Mouse (Mus musculus): Measurements from ENCODE around the gene Caml. TPM values are rescaled to one million over a fixed set of nuclear protein-coding genes. Genes with fewer than 3 reads are reported as not detected.
"Not testable (repeated sequence)": the region's sequence is repeated elsewhere in the genome, so short reads cannot be mapped to it uniquely, and the experiment has no call there.

Caml gene
- polyA plus RNA-seq (2014; fragmentation: Nextera tagmentation; extraction: Ambion mirVana) = 54.9 and 55.8 TPM in 2 replicates

DNA sequence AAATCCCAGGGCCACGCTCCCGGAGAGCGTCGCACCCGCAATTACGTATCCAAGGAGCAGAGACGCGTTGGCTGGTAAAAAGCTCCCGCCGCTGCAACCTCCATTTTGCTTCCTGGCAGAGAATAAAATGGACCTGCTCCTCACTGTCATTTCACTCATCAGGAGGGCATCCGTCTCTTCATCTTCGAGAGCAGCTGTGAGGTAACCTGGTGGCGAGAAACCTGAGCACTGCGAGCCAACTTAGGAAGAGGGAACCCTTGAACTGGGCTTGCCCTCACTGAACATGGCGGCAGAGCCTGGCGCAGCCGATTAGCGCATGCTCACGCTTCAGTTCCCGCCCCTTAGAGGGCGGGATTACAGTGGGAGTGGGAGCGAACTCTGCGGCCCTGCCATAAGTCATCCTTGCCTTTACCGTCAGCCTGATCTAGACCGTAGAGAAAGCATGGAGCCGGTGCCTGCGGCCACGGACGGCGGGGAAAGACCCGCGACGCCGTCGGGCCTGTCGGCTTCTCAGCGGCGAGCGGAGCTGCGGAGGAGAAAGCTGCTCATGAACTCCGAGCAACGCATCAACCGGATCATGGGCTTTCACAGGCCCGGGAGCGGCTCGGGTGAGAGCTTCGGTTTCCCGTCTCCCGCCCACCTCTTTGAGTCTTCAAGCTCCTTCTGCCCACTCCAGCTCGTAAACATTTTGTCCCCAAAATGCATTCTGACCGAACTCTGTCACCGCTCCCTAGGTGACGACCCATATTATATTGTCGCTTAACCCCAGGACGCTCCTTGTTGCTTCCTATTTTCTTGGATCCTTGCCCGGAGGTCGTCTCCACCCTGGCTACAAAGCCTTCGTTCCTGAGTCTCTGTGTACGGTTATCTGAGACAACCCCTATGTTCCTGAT lies at the start of gene Caml:
TSS of gene Caml (plus strand) at position 357 of the 893 bp plus-strand sequence.
- H3K36me3 ChIP-seq (ENCODE audit: insufficient read depth) = peaks cover 20% of the 10 kb centered on the region; the same call in 1 of the 2 replicates
- no peak for TF ChIP-seq CTCF (IDR thresholded peaks at IDR 0.05; ENCODE audit: low read depth)
- H3K4me1 ChIP-seq (ENCODE audit: insufficient read depth) = peaks cover 3% of the 10 kb centered on the region; the same call in 1 of the 2 replicates
- H3K9ac ChIP-seq = peak within 1 kb of the TSS; percentile 78
- peak within 1 kb of the TSS; percentile 91 for H3K4me2 ChIP-seq
- H3K27ac ChIP-seq (ENCODE audit: low read depth) = peak within 1 kb of the TSS; percentile 88
- WGBS = under 1% methylated on average over 59 of the region's 59 CpGs
- no peaks in the 10 kb centered on the region for H3K27me3 ChIP-seq (ENCODE audit: insufficient read depth, low read length)
- DNase-seq (peak; percentile 98), ATAC-seq (ENCODE audit: insufficient read depth) (peak; percentile 100)
- H3K9me3 ChIP-seq (ENCODE audit: low read depth, low read length) = no peaks in the 10 kb centered on the region
- H3K4me3 ChIP-seq (ENCODE audit: low read depth, low read length) = peak within 1 kb of the TSS; percentile 85

DNA sequence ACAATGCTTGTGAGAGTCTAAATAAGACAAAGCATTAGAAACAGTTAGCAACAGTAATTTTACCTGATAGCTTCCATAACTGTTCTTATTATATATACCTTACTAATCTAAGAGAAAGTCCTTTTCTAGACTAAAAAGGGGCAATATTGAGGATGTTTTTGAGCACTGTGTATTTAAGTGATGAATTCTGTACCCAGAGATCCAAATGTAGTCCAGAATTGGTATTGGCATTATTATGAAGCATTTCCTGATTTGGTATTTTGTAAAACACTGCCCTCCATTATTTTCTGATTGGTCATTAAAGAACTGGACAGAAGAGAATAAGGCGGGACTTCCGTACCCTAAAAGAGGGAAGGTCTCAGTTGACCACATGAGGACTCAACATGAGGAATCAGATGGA lies 49.4 kb upstream of the Caml start, which contains the start of gene Tmed9:
TSS of gene Tmed9 (plus strand) at position 301 of the 400 bp plus-strand sequence.
- no peak for TF ChIP-seq CTCF (IDR thresholded peaks at IDR 0.05; ENCODE audit: low read depth)

DNA sequence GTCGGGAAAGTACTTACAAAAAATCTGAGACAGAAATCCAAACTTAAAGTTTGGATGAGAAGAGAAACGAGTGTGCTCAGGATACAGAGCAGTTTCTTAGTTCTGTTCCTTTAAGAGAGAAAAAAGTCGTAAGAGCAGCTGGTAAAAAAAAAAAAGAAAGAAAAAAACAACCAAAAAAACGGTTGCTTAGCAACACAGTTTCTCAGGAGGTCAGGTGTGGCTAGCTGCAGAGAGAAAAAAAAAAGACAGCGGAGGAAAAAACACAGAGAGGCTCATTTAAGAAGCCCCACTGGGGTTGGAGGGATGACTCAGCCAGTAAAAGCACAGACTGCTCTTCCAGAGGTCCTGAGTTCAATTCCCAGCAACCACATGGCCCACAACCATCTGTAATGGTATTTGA lies 48.5 kb upstream of the Caml start:
- H3K4me2 ChIP-seq = no peak overlapping the region
- no peak overlapping the region for H3K27ac ChIP-seq (ENCODE audit: low read depth)
- H3K9me3 ChIP-seq (ENCODE audit: low read depth, low read length) = no peaks in the 10 kb centered on the region
- no peak overlapping the region for H3K9ac ChIP-seq
- peaks cover 5% of the 10 kb centered on the region for H3K4me1 ChIP-seq (ENCODE audit: insufficient read depth)
- no peak for DNase-seq
- H3K36me3 ChIP-seq (ENCODE audit: insufficient read depth) = 0 out of 2 replicates have a peak, but pooled peaks cover 3% of the 10 kb centered on the region
- TF ChIP-seq CTCF (IDR thresholded peaks at IDR 0.05; ENCODE audit: low read depth) = no peak
- 68% methylated on average over 5 of the region's 5 CpGs for WGBS
- ATAC-seq (ENCODE audit: insufficient read depth) = no peak
- H3K4me3 ChIP-seq (ENCODE audit: low read depth, low read length) = no peak overlapping the region
- no peaks in the 10 kb centered on the region for H3K27me3 ChIP-seq (ENCODE audit: insufficient read depth, low read length)

More for the DNA sequence above, 49.4 kb upstream of the Caml start, which contains the start of gene Tmed9:
- DNase-seq (no peak), ATAC-seq (ENCODE audit: insufficient read depth) (no peak)
- 94% methylated on average over 2 of the region's 2 CpGs for WGBS
- Histone ChIP-seq H3K4me1 (ENCODE audit: insufficient read depth) (peaks cover 7% of the 10 kb centered on the region), H3K27ac (ENCODE audit: low read depth) (no peak within 1 kb of the TSS), H3K36me3 (ENCODE audit: insufficient read depth) (0 out of 2 replicates have a peak, but pooled peaks cover 9% of the 10 kb centered on the region), H3K4me3 (ENCODE audit: low read depth, low read length) (no peak within 1 kb of the TSS), H3K27me3 (ENCODE audit: insufficient read depth, low read length) (no peaks in the 10 kb centered on the region), H3K9me3 (ENCODE audit: low read depth, low read length) (no peaks in the 10 kb centered on the region), H3K9ac (no peak within 1 kb of the TSS), H3K4me2 (no peak within 1 kb of the TSS)

DNA sequence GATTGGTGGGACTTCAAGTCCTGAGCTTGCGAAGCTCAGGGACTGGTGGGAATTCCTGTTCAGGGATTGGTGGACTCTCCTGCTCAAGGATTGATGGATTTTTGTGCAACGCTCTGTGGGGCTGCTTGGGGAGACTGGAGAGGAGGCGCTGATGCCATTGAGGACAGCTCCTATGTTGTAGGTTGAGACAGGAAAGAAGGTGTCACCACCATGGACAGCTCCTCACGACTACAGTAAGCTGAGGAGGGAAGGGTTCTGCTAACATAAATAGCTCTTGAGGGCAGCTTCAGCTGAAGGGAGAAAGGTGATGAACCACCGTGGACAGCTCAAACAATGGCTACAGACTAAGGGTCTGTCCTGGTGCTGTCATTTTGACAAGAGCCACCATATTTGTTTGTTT lies 46.9 kb upstream of the Caml start:
- Histone ChIP-seq H3K36me3 (ENCODE audit: insufficient read depth) (no peaks in the 10 kb centered on the region), H3K4me1 (ENCODE audit: insufficient read depth) (0 out of 2 replicates have a peak, but pooled peaks cover 3% of the 10 kb centered on the region), H3K27me3 (ENCODE audit: insufficient read depth, low read length) (no peaks in the 10 kb centered on the region), H3K9me3 (ENCODE audit: low read depth, low read length) (no peaks in the 10 kb centered on the region), H3K9ac (no peak overlapping the region), H3K4me2 (no peak overlapping the region), H3K4me3 (ENCODE audit: low read depth, low read length) (no peak overlapping the region), H3K27ac (ENCODE audit: low read depth) (no peak overlapping the region)
- DNase-seq (peak; percentile 44), ATAC-seq (ENCODE audit: insufficient read depth) (no peak)
- no peak for TF ChIP-seq CTCF (IDR thresholded peaks at IDR 0.05; ENCODE audit: low read depth)
- 46% methylated on average over 5 of the region's 5 CpGs for WGBS

DNA sequence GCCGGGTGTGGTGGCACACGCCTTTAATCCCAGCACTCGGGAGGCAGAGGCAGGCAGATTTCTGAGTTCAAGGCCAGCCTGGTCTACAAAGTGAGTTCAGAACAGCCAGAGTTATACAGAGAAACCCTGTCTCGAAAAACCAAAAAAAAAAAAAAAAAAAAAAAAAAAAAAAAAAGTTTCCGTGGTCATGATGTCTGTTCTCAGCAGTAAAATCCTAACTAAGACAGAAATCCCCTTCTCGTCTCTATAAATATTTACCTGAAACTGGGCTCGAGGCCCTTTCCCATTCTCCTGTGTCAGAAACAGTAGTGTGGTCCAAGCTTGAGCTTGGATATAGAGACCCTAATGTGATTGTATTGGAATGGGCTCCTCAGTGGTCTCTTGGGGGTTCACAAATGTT lies 45.9 kb upstream of the Caml start:
- not testable (repeated sequence) for H3K4me1 ChIP-seq (ENCODE audit: insufficient read depth); ATAC-seq (ENCODE audit: insufficient read depth); DNase-seq; H3K9me3 ChIP-seq (ENCODE audit: low read depth, low read length); H3K9ac ChIP-seq; H3K27me3 ChIP-seq (ENCODE audit: insufficient read depth, low read length); H3K27ac ChIP-seq (ENCODE audit: low read depth); H3K4me3 ChIP-seq (ENCODE audit: low read depth, low read length); H3K4me2 ChIP-seq; H3K36me3 ChIP-seq (ENCODE audit: insufficient read depth)
- WGBS = 76% methylated on average over 7 of the region's 7 CpGs

DNA sequence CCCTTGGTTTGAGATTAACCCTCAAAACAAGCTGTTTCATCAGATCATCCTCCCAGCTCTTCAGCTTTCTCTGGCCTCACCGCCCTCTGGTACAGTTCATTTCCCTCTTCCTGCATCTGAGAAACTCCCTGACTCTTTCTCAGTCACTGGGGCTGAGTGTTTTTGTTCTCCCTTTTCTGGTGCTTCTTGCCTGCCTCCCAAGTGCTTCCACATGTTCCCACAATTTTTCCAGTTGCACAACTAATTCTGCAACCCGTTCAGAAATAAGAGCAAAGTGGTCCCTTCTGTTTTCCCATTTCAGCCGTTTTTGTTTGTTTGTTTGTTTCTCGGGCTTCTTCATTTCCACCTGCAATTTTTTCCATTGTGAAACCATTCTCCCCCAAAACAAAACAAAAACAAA lies 44.7 kb upstream of the Caml start:
- ATAC-seq (ENCODE audit: insufficient read depth) (no peak), DNase-seq (no peak)
- TF ChIP-seq CTCF (IDR thresholded peaks at IDR 0.05; ENCODE audit: low read depth) = no peak
- no peaks in the 10 kb centered on the region for H3K36me3 ChIP-seq (ENCODE audit: insufficient read depth)
- H3K27ac ChIP-seq (ENCODE audit: low read depth) = no peak overlapping the region
- H3K9ac ChIP-seq = no peak overlapping the region
- 74% methylated on average over 4 of the region's 4 CpGs for WGBS
- H3K9me3 ChIP-seq (ENCODE audit: low read depth, low read length) = no peaks in the 10 kb centered on the region
- H3K4me2 ChIP-seq = no peak overlapping the region
- no peaks in the 10 kb centered on the region for H3K4me1 ChIP-seq (ENCODE audit: insufficient read depth)
- no peaks in the 10 kb centered on the region for H3K27me3 ChIP-seq (ENCODE audit: insufficient read depth, low read length)
- H3K4me3 ChIP-seq (ENCODE audit: low read depth, low read length) = no peak overlapping the region

DNA sequence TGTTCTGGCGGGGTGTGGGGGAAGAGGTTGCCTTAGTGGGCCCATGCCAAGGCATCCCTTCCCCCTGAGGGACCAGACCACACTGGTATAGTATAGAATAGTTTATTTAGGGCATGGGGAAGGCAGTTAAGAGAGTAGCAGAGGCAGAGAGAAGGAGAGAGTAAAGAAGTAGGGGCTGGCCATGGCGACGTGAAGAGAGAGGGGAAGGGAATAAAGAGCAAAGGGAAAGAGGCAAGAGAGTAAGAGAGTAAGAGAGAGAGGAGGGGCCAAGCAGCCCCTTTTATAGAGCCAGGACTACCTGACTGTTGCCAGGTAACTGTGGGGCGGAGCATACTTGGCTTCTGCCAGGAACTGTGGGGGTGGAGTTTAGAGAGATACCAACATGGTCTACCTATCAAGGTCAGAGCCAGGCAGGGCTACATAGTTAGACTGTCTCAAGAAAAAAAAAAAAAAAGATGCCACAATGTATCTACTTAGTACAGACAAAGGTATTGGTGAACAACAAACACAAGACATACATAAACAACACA lies 30.8 kb upstream of the Caml start:
- ATAC-seq (ENCODE audit: insufficient read depth) (no peak), DNase-seq (peak; percentile 12)
- Histone ChIP-seq H3K36me3 (ENCODE audit: insufficient read depth) (peaks cover 29% of the 10 kb centered on the region), H3K9ac (no peak overlapping the region), H3K4me3 (ENCODE audit: low read depth, low read length) (no peak overlapping the region), H3K9me3 (ENCODE audit: low read depth, low read length) (no peaks in the 10 kb centered on the region), H3K4me1 (ENCODE audit: insufficient read depth) (no peaks in the 10 kb centered on the region), H3K27me3 (ENCODE audit: insufficient read depth, low read length) (no peaks in the 10 kb centered on the region), H3K4me2 (no peak overlapping the region), H3K27ac (ENCODE audit: low read depth) (no peak overlapping the region)
- TF ChIP-seq CTCF (IDR thresholded peaks at IDR 0.05; ENCODE audit: low read depth) = no peak
- WGBS = 67% methylated on average over 4 of the region's 4 CpGs

Measured in lung, embryonic 14.5 days (tissue).